Mouse (Mus musculus) CH12.LX (cell line): Measurements from ENCODE around the gene Ror2.

Experiments used
- CHD1 ChIP-seq: IDR thresholded peaks from 2 replicates; pipeline ENCODE4 v1.6.1; 2012; ENCODE audit warnings: low read depth, low read length, improper control_type of control experiment, inconsistent platforms
- CTCF ChIP-seq, 2 experiments: IDR thresholded peaks in 1 of 2; conservative IDR thresholded peaks in 1 of 2; 2 replicates each; pipeline ENCODE4 v1.5.1; 2011 to 2012; ENCODE audit warnings: low read depth in 2 of 2, low read length in 2 of 2, improper control_type of control experiment in 1 of 2, inconsistent platforms in 1 of 2, mild to moderate bottlenecking in 1 of 2, moderate library complexity in 1 of 2
- EP300 ChIP-seq: IDR thresholded peaks from 2 replicates; pipeline ENCODE4 v1.6.1; 2011; ENCODE audit warnings: low read length, improper control_type of control experiment
- MAX ChIP-seq: IDR thresholded peaks from 2 replicates; pipeline ENCODE4 v1.6.1; 2011; ENCODE audit warnings: low read length, improper control_type of control experiment
- RAD21 ChIP-seq: IDR thresholded peaks from 2 replicates; pipeline ENCODE4 v1.6.1; 2011; ENCODE audit warnings: low read depth, mild to moderate bottlenecking, low read length, improper control_type of control experiment, moderate library complexity
- SIN3A ChIP-seq: IDR thresholded peaks from 2 replicates; pipeline ENCODE4 v1.6.1; 2012; ENCODE audit warnings: low read length, improper control_type of control experiment, inconsistent platforms
- ZKSCAN1 ChIP-seq: IDR thresholded peaks from 2 replicates; pipeline ENCODE4 v1.6.1; 2012; ENCODE audit warnings: low read depth, inconsistent platforms, low read length, improper control_type of control experiment, borderline replicate concordance

DNA sequence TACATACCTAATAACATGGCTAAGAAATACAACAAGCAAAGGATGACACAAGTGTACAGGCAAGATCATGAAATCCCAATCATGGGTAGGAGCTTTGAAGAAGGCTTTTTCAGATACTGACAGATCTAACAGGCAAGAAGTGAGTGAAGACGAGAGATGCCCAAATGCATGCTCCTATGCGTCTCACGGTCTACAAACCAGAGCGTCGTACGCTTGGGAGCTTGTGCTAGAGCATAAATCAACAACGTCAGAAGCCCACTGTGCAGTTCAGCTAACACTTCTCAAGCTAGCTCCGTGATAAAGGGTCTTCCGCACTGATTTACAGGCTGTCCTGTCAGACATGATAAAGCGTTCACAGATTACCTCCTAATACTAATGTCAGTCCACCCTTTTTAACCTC is 16.8 kb upstream of the Ror2 start:
- TF ChIP-seq EP300 (no peak), MAX (no peak), CTCF (conservative IDR thresholded peaks at IDR 0.05 in 1 of 2, IDR thresholded peaks at IDR 0.05 in 1 of 2; ENCODE audit: low read depth in 2 of 2, low read length in 2 of 2) (no peak), CHD1 (no peak), RAD21 (no peak), SIN3A (no peak), ZKSCAN1 (no peak)
